Mouse (Mus musculus) left cerebral cortex, postnatal 25 days (tissue): Measurements from ENCODE around the gene Bend4. TPM values are rescaled to one million over a fixed set of nuclear protein-coding genes. Genes with fewer than 3 reads are reported as not detected.

Experiments used
- DNase-seq, 2 experiments: peaks; one replicate each; pipeline ENCODE4 v3.0.0; 2022; ENCODE audit warnings: low spot score in 2 of 2, mixed read lengths in 1 of 2
- intact Hi-C: fragments of 180-260 bp; cut with DNase I; formaldehyde crosslinking; loops from one replicate; pipeline ENCODE4 v1.15.1; 2025
- total RNA-seq, 2 experiments: library from RNA; stranded (reverse); gene quantifications; 2 replicates each; pipeline ENCODE4 v1.2.3; 2021

The Bend4 gene
- total RNA-seq, 2 experiments from 2014 or later = 8.2 to 8.3 TPM

GRCm38 (mm10) chr5:67347060-67347459 lies 81.0 kb downstream of the Bend4 start:
- intact Hi-C loops = no loop called here
- no peak for DNase-seq

Other genes starting within 250 kb of the Bend4 start
- gene Tmem33, start 167.7 kb downstream of the Bend4 start, total RNA-seq = 100 to 1,000 TPM in 1 of 2 experiments, 10 to 100 TPM in 1; 95.6 to 103 TPM
- 100 to 1,000 TPM; 194 TPM for gene Slc30a9, start 121.4 kb downstream of the Bend4 start, total RNA-seq
- gene Shisa3, start 179.6 kb upstream of the Bend4 start, total RNA-seq = 1 to 10 TPM; 1.3 to 1.4 TPM